ENCODE assay signal across 15 mouse cellular contexts in genomic region chr12:92509494-92509893, GRCm38 (mm10).
"Had no signal": no experiment of that assay in that cellular context is flagged by ENCODE, and none has a peak within 500 bp of the region (broad histone marks: within the 10 kb centered on the region; RNA-seq: fewer than 3 reads in every experiment).

No protein-coding gene starts in this region.

- H3K9me3 ChIP-seq: neural tube, embryonic 13.5 days; neural tube, embryonic 15.5 days; stomach, embryonic 15.5 days had no signal

- DNase-seq: retina, postnatal 1 day; right cerebral cortex, adult 18-20 months; right cerebral cortex, postnatal 14 days; right cerebral cortex, postnatal 25 days; spleen, adult 18-20 months; thymus, adult 18-20 months; thymus, adult 2 months; thymus, postnatal 14 days; thymus, postnatal 25 days; thymus, postnatal 36 days; thymus, postnatal 4 days had no signal

- H3K27ac ChIP-seq: neural tube, embryonic 13.5 days; neural tube, embryonic 15.5 days; stomach, embryonic 15.5 days; stomach, postnatal 0 days had no signal

- H3K36me3 ChIP-seq: neural tube, embryonic 13.5 days; neural tube, embryonic 15.5 days; stomach, embryonic 15.5 days had no signal

- H3K9ac ChIP-seq: neural tube, embryonic 13.5 days; neural tube, embryonic 15.5 days; stomach, embryonic 15.5 days had no signal

- H3K27me3 ChIP-seq: neural tube, embryonic 13.5 days; neural tube, embryonic 15.5 days; stomach, embryonic 15.5 days had no signal

- H3K4me3 ChIP-seq: neural tube, embryonic 13.5 days; neural tube, embryonic 15.5 days; stomach, embryonic 15.5 days had no signal

- H3K4me2 ChIP-seq: neural tube, embryonic 13.5 days; neural tube, embryonic 15.5 days; stomach, embryonic 15.5 days had no signal

- H3K4me1 ChIP-seq: neural tube, embryonic 13.5 days; neural tube, embryonic 15.5 days; stomach, embryonic 15.5 days had no signal
